Mouse (Mus musculus): ENCODE data around the gene Hyal2.

The Hyal2 gene

GRCm38 (mm10) chr9:107587833-107588639 is 20.3 kb downstream of the Hyal2 start:
- peak; percentile 51 for DNase-seq (ENCODE audit: low read depth, low spot score)

GRCm38 (mm10) chr9:107590058-107590772 is 22.5 kb downstream of the Hyal2 start:
- DNase-seq (ENCODE audit: low read depth, low spot score), result no peak

GRCm38 (mm10) chr9:107590773-107591060 is 23.0 kb downstream of the Hyal2 start:
- DNase-seq (ENCODE audit: low read depth, low spot score), result no peak

GRCm38 (mm10) chr9:107593101-107593976 is 25.6 kb downstream of the Hyal2 start:
- peak; percentile 92 for DNase-seq (ENCODE audit: low read depth, low spot score)

GRCm38 (mm10) chr9:107594281-107595062 is 26.7 kb downstream of the Hyal2 start:
- no peak for DNase-seq (ENCODE audit: low read depth, low spot score)

- no peak for DNase-seq (ENCODE audit: low read depth, low spot score)
Measured at GRCm38 (mm10) chr9:107596619-107597569, 29.1 kb downstream of the Hyal2 start.

GRCm38 (mm10) chr9:107598385-107598784 is 30.6 kb downstream of the Hyal2 start:
- no peak for DNase-seq (ENCODE audit: low read depth, low spot score)

- no peak for DNase-seq (ENCODE audit: low read depth, low spot score)
Measured at GRCm38 (mm10) chr9:107599433-107599832, 31.7 kb downstream of the Hyal2 start.

GRCm38 (mm10) chr9:107599842-107600241 is 32.1 kb downstream of the Hyal2 start:
- DNase-seq (ENCODE audit: low read depth, low spot score), result peak; percentile 66

- DNase-seq (ENCODE audit: low read depth, low spot score), result peak; percentile 35
Measured at GRCm38 (mm10) chr9:107600745-107601144, 33.0 kb downstream of the Hyal2 start.

GRCm38 (mm10) chr9:107601275-107601674 is 33.5 kb downstream of the Hyal2 start:
- no peak for DNase-seq (ENCODE audit: low read depth, low spot score)

- peak; percentile 93 for DNase-seq (ENCODE audit: low read depth, low spot score)
Measured at GRCm38 (mm10) chr9:107602068-107602648, 34.4 kb downstream of the Hyal2 start.

GRCm38 (mm10) chr9:107603251-107603650 is 35.5 kb downstream of the Hyal2 start:
- DNase-seq (ENCODE audit: low read depth, low spot score), result no peak

- no peak for DNase-seq (ENCODE audit: low read depth, low spot score)
Measured at GRCm38 (mm10) chr9:107605041-107605661, 37.4 kb downstream of the Hyal2 start.

- no peak for DNase-seq (ENCODE audit: low read depth, low spot score)
Measured at GRCm38 (mm10) chr9:107606591-107606990, 38.8 kb downstream of the Hyal2 start.

- no peak for DNase-seq (ENCODE audit: low read depth, low spot score)
Measured at GRCm38 (mm10) chr9:107607036-107607435, 39.3 kb downstream of the Hyal2 start.

GRCm38 (mm10) chr9:107607653-107608245 is 40.0 kb downstream of the Hyal2 start:
- no peak for DNase-seq (ENCODE audit: low read depth, low spot score)

- DNase-seq (ENCODE audit: low read depth, low spot score), result no peak
Measured at GRCm38 (mm10) chr9:107608741-107609432, 41.1 kb downstream of the Hyal2 start, which contains the start of gene Sema3b. TSS of gene Sema3b (minus strand) at chr9:107609229.

Data from brain, adult 2 months (tissue).